Comparison of ENCODE assay signal across 8 mouse cellular contexts in genomic region chr5:73168769-73169272, GRCm38 (mm10).
DNase-seq lines count a peak whose midpoint lies in the region; ATAC-seq and TF ChIP-seq lines count a peak whose summit lies in the region.

No protein-coding gene starts in this region.

- H3K9me3 ChIP-seq in lung, embryonic 14.5 days (ENCODE audit: low read depth, low read length) = no peaks in the 10 kb centered on the region
- no peaks in the 10 kb centered on the region for H3K9me3 ChIP-seq in liver, embryonic 11.5 days (ENCODE audit: control insufficient read depth, low read length)
- H3K9me3 ChIP-seq in stomach, embryonic 15.5 days = no peaks in the 10 kb centered on the region
- H3K9me3 ChIP-seq in limb, embryonic 10.5 days (replicated peaks) = no peaks in the 10 kb centered on the region

- no peak overlapping the region for H3K9ac ChIP-seq in lung, embryonic 14.5 days
- H3K9ac ChIP-seq in liver, embryonic 11.5 days (ENCODE audit: low read depth, low read length) = no peak overlapping the region
- no peak overlapping the region for H3K9ac ChIP-seq in stomach, embryonic 15.5 days

- 0 out of 2 replicates have a peak, but pooled peaks have one; percentile 47 for ATAC-seq in lung, embryonic 14.5 days (ENCODE audit: insufficient read depth)
- ATAC-seq in liver, embryonic 11.5 days (replicated peaks; ENCODE audit: low FRiP score) = peak; percentile 62; the same call in 1 of the 2 replicates
- ATAC-seq in stomach, embryonic 15.5 days (ENCODE audit: insufficient read depth, low FRiP score, low read depth) = peak; percentile 66; the same call in 1 of the 2 replicates
- ATAC-seq in megakaryocyte progenitor cell, adult 5-6 weeks (replicated peaks; ENCODE audit: poor library complexity) = no peak

- intact Hi-C loops in heart, postnatal 25 days (cut with DNase I) = no loop called here

- H3K27me3 ChIP-seq in lung, embryonic 14.5 days (ENCODE audit: insufficient read depth, low read length) = no peaks in the 10 kb centered on the region
- no peaks in the 10 kb centered on the region for H3K27me3 ChIP-seq in liver, embryonic 11.5 days (replicated peaks; ENCODE audit: control insufficient read depth, insufficient read depth, low read length)
- no peaks in the 10 kb centered on the region for H3K27me3 ChIP-seq in stomach, embryonic 15.5 days (replicated peaks)
- H3K27me3 ChIP-seq in limb, embryonic 10.5 days (ENCODE audit: low read depth, poor library complexity, severe bottlenecking) = no peaks in the 10 kb centered on the region

- WGBS in lung, embryonic 14.5 days = 15% methylated on average over 5 of the region's 5 CpGs
- 27% methylated on average over 5 of the region's 5 CpGs for WGBS in lung, adult 2 months
- 45% methylated on average over 5 of the region's 5 CpGs for WGBS in liver, embryonic 11.5 days
- 18% methylated on average over 5 of the region's 5 CpGs for WGBS in stomach, embryonic 15.5 days
- WGBS in limb, embryonic 10.5 days = 66% methylated on average over 5 of the region's 5 CpGs

- H3K4me3 ChIP-seq in lung, embryonic 14.5 days (ENCODE audit: low read depth, low read length) = no peak overlapping the region
- no peak overlapping the region for H3K4me3 ChIP-seq in lung, adult 2 months (replicated peaks; ENCODE audit: extremely low read depth, low read depth, low read length)
- no peak overlapping the region for H3K4me3 ChIP-seq in liver, embryonic 11.5 days (ENCODE audit: low read depth, low read length)
- no peak overlapping the region for H3K4me3 ChIP-seq in stomach, embryonic 15.5 days (replicated peaks)
- no peak overlapping the region for H3K4me3 ChIP-seq in limb, embryonic 10.5 days

- peak; percentile 36 for DNase-seq in lung, embryonic 14.5 days
- no peak for DNase-seq in lung, adult 2 months
- peak; percentile 20 for DNase-seq in heart, postnatal 25 days (ENCODE audit: low spot score)
- DNase-seq in liver, embryonic 11.5 days (ENCODE audit: low spot score) = no peak
- no peak for DNase-seq in limb, embryonic 10.5 days (ENCODE audit: low spot score)
- DNase-seq in cerebellum, postnatal 4 days (ENCODE audit: low spot score in 2 of 2) = no peak

- H3K27ac ChIP-seq in lung, embryonic 14.5 days (ENCODE audit: low read depth) = no peak overlapping the region
- no peak overlapping the region for H3K27ac ChIP-seq in liver, embryonic 11.5 days (ENCODE audit: low read depth, low read length)
- H3K27ac ChIP-seq in stomach, embryonic 15.5 days = no peak overlapping the region
- no peak overlapping the region for H3K27ac ChIP-seq in limb, embryonic 10.5 days

- H3K36me3 ChIP-seq in lung, embryonic 14.5 days (ENCODE audit: insufficient read depth) = no peaks in the 10 kb centered on the region
- H3K36me3 ChIP-seq in liver, embryonic 11.5 days (ENCODE audit: control insufficient read depth, insufficient read depth, low read length) = no peaks in the 10 kb centered on the region
- H3K36me3 ChIP-seq in stomach, embryonic 15.5 days = no peaks in the 10 kb centered on the region
- H3K36me3 ChIP-seq in limb, embryonic 10.5 days = no peaks in the 10 kb centered on the region

- TF ChIP-seq CTCF in lung, embryonic 14.5 days (IDR thresholded peaks at IDR 0.05; ENCODE audit: low read depth) = no peak
- TF ChIP-seq CTCF in lung, adult 2 months (IDR thresholded peaks at IDR 0.05; ENCODE audit: insufficient read depth, low read length) = no peak

- peaks cover 14% of the 10 kb centered on the region for H3K4me1 ChIP-seq in lung, embryonic 14.5 days (ENCODE audit: insufficient read depth)
- H3K4me1 ChIP-seq in lung, adult 2 months (ENCODE audit: control insufficient read depth, insufficient read depth, low read length) = peaks cover 11% of the 10 kb centered on the region
- peaks cover 3% of the 10 kb centered on the region; the same call in 1 of the 2 replicates for H3K4me1 ChIP-seq in liver, embryonic 11.5 days (replicated peaks; ENCODE audit: control insufficient read depth, insufficient read depth, low read length)
- no peaks in the 10 kb centered on the region for H3K4me1 ChIP-seq in stomach, embryonic 15.5 days
- H3K4me1 ChIP-seq in limb, embryonic 10.5 days = peaks cover 14% of the 10 kb centered on the region

- H3K4me2 ChIP-seq in lung, embryonic 14.5 days = no peak overlapping the region
- H3K4me2 ChIP-seq in liver, embryonic 11.5 days = no peak overlapping the region
- H3K4me2 ChIP-seq in stomach, embryonic 15.5 days = no peak overlapping the region

- TF ChIP-seq POLR2A in lung, adult 2 months (IDR thresholded peaks at IDR 0.05; ENCODE audit: borderline replicate concordance, extremely low read depth, low read depth, low read length) = no peak

Comparison
In these comparisons a context has a peak if more than half of its experiments do, and no peak if none do; other contexts are left out.
1. DNase-seq: peak in lung, embryonic 14.5 days (single experiment) and heart, postnatal 25 days (single experiment); none in lung, adult 2 months (single experiment), liver, embryonic 11.5 days (single experiment), limb, embryonic 10.5 days (single experiment) and cerebellum, postnatal 4 days (0 of 2).